Mouse (Mus musculus) layer of hippocampus, adult 2 months (tissue): ENCODE data around the gene Tub. TPM values are rescaled to one million over a fixed set of nuclear protein-coding genes. Genes with fewer than 3 reads are reported as not detected.

Experiments
- DNase-seq, 2 experiments: peaks; one replicate each; pipeline ENCODE4 v3.0.0; 2022; ENCODE audit warnings: low spot score in 2 of 2
- H3K27ac ChIP-seq: fragments of 200-600 bp; 2 replicates; pipeline ENCODE4 v1.8.1; 2022
- H3K4me3 ChIP-seq: fragments of 200-600 bp; 2 replicates; pipeline ENCODE4 v1.8.1; 2022; ENCODE audit warnings: mild to moderate bottlenecking
- CTCF ChIP-seq: fragments of 200-600 bp; conservative IDR thresholded peaks from 2 replicates; pipeline ENCODE4 v1.8.1; 2022; ENCODE audit warnings: antibody characterized with exemption, mild to moderate bottlenecking, moderate library complexity
- total RNA-seq, 2 experiments: library from RNA; stranded (reverse); gene quantifications; 2 replicates each; pipeline ENCODE4 v1.2.3; 2021

Tub gene
- total RNA-seq, 2 experiments from 2014 or later: 179 to 198 TPM

- DNase-seq: no peak
- H3K4me3 ChIP-seq: no peak overlapping the region
- no peak for TF ChIP-seq CTCF
- no peak overlapping the region for H3K27ac ChIP-seq
Measured at GRCm38 (mm10) chr7:108996156-108996555, 46.0 kb downstream of the Tub start.

- peak; percentile 75 for TF ChIP-seq CTCF
- Histone ChIP-seq H3K4me3 (no peak overlapping the region), H3K27ac (peak overlapping the region; percentile 89)
- peak; percentile 52 to 68 for DNase-seq
Measured at GRCm38 (mm10) chr7:109000315-109000954, 50.3 kb downstream of the Tub start.

- DNase-seq: no peak
- H3K4me3 ChIP-seq: no peak overlapping the region
- H3K27ac ChIP-seq: peak overlapping the region; percentile 89
- TF ChIP-seq CTCF: no peak
Measured at GRCm38 (mm10) chr7:109001971-109002370, 51.8 kb downstream of the Tub start.

- no peak overlapping the region for H3K4me3 ChIP-seq
- DNase-seq: no peak
- H3K27ac ChIP-seq: peak overlapping the region; percentile 89
- no peak for TF ChIP-seq CTCF
Measured at GRCm38 (mm10) chr7:109003653-109004052, 53.5 kb downstream of the Tub start.

- Histone ChIP-seq H3K4me3 (no peak overlapping the region), H3K27ac (no peak overlapping the region)
- no peak for DNase-seq
- no peak for TF ChIP-seq CTCF
Measured at GRCm38 (mm10) chr7:109009260-109009659, 59.1 kb downstream of the Tub start.

GRCm38 (mm10) chr7:109010720-109011595 lies 60.8 kb downstream of the Tub start:
- no peak for TF ChIP-seq CTCF
- Histone ChIP-seq H3K27ac (peak overlapping the region; percentile 98), H3K4me3 (peak overlapping the region; percentile 68)
- DNase-seq: peak; percentile 56 to 66

- Histone ChIP-seq H3K4me3 (peak overlapping the region; percentile 68), H3K27ac (peak overlapping the region; percentile 98)
- TF ChIP-seq CTCF: no peak
- peak; percentile 64 to 80 for DNase-seq
Measured at GRCm38 (mm10) chr7:109011596-109012180, 61.5 kb downstream of the Tub start.

GRCm38 (mm10) chr7:109012575-109012974 lies 62.4 kb downstream of the Tub start:
- TF ChIP-seq CTCF: no peak
- H3K27ac ChIP-seq: peak overlapping the region; percentile 98
- DNase-seq: no peak
- H3K4me3 ChIP-seq: peak overlapping the region; percentile 68

- TF ChIP-seq CTCF: 0 out of 2 replicates have a peak, but pooled peaks have one; percentile 7
- DNase-seq: peak; percentile 64 to 71
- H3K4me3 ChIP-seq: peak overlapping the region; percentile 68
- peak overlapping the region; percentile 98 for H3K27ac ChIP-seq
Measured at GRCm38 (mm10) chr7:109012998-109013625, 63.0 kb downstream of the Tub start.

- peak overlapping the region; percentile 35 for H3K4me3 ChIP-seq
- no peak for DNase-seq
- no peak for TF ChIP-seq CTCF
- peak overlapping the region; percentile 98 for H3K27ac ChIP-seq
Measured at GRCm38 (mm10) chr7:109014851-109015250, 64.7 kb downstream of the Tub start.

- DNase-seq: no peak
- TF ChIP-seq CTCF: no peak
- Histone ChIP-seq H3K4me3 (peak overlapping the region; percentile 8; the same call in 1 of the 2 replicates), H3K27ac (peak overlapping the region; percentile 82)
Measured at GRCm38 (mm10) chr7:109016378-109016923, 66.3 kb downstream of the Tub start.

GRCm38 (mm10) chr7:109019243-109019642 lies 69.1 kb downstream of the Tub start:
- peak; percentile 48 for TF ChIP-seq CTCF
- Histone ChIP-seq H3K4me3 (no peak overlapping the region), H3K27ac (no peak overlapping the region)
- no peak for DNase-seq

- peak in 1 of 2 experiments; percentile 77 for DNase-seq
- Histone ChIP-seq H3K4me3 (no peak overlapping the region), H3K27ac (peak overlapping the region; percentile 73)
- TF ChIP-seq CTCF: peak; percentile 92
Measured at GRCm38 (mm10) chr7:109021428-109021827, 71.3 kb downstream of the Tub start.
